Mouse (Mus musculus) frontal cortex, postnatal 14 days (tissue): ENCODE data around the gene Crygs.

Source experiments
- DNase-seq, 2 experiments: peaks; one replicate each; pipeline ENCODE4 v3.0.0; 2022; ENCODE audit warnings: low spot score in 2 of 2

Crygs gene

DNA sequence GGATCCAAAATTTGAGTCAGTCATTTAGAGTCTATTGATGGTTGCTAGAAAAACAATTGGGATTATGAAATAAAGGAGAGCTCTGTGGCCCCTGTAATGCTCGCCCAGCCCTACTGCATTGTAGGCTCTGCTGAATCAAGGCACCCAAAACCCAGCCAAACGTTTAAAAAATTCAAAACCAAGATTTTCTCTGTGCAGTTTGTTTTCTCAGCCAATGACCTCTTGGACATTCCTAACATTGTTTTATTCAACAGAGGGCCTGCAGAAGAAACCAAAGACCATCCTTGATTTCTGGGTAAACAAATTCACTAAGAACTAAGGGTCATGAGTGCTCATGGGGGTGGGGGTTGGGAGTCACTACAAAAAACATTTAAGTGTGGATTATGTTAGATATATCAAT, at the start of gene Crygs:
Gene Crygs, minus strand, starts transcription at position 101 of the 400 bp plus-strand sequence.
- DNase-seq = no peak

DNA sequence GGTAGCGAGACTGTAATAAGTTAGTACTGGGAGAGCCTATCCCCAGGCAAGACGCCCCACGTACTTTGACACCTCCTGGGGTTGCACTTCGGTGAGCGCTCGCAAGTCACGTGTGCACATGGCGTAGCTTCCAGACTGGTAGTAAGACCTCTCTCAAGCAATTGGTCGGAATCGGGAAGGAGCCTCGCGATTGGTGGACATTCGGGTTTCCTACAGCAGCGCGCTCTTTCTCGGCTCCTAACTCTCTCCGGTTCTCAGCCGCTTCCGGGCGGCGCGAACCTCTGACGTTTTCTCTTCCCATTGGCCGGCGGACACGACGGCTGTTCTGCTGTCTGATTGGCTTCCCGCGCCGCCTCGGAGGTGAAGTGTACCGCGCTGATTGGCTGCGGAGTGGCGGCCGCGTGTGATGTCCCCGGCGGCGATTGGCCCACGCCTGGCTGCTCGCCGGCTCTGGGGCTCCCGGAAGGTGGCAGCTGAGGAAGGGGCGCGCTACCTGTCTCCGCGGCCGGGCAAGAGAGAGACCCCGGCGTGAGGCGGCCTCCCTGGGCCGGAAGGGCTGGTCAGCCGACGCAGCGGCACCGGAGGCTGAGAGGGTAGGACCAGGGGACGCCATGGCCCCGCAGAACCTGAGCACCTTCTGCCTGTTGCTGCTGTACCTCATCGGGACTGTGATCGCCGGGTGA, 46.2 kb upstream of the Crygs start, which contains the start of the genes Tbccd1 and Dnajb11:
Gene Tbccd1, minus strand, starts transcription at position 239 of the 683 bp plus-strand sequence.
Gene Dnajb11, plus strand, starts transcription at position 415 of the 683 bp plus-strand sequence.
- DNase-seq = peak; percentile 99

DNA sequence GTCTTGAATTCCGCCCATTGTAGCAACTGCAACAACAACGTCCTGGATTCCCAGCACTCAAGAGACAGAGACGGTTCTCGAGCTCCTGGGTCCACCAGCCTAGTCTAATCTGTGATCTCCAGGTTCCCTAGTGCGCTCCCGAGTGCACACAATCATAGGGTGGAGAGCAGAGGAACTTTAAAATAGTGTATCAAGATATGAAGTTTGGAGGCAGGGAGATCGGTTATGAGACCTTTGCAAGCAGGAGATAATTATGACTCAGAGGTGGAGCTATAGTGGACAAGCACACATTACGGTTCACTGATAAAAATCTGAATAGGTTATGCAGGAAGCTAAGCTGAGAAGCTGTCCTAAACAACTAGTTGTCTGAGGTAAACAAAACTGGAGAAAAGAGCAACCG, 45.4 kb upstream of the Crygs start:
- no peak for DNase-seq

DNA sequence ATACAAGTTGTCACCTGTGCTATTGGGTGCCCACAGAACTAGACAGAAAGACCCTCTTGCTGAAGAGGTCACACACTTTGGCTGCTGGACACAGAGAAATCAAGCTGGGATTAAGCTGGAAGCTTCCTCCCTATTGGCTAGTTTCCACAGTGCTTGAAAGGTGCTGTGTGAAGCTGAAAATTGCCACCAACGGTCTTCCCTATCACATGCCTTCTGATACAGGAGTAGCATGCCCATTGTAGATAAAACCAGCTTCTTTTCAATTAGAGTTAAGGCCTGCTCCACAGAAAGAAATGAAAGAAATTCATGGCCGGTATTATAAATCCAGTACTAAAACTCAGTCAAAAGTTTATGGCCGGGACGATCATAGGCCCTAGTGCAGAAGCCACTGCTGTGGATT, 41.3 kb upstream of the Crygs start:
- no peak for DNase-seq

DNA sequence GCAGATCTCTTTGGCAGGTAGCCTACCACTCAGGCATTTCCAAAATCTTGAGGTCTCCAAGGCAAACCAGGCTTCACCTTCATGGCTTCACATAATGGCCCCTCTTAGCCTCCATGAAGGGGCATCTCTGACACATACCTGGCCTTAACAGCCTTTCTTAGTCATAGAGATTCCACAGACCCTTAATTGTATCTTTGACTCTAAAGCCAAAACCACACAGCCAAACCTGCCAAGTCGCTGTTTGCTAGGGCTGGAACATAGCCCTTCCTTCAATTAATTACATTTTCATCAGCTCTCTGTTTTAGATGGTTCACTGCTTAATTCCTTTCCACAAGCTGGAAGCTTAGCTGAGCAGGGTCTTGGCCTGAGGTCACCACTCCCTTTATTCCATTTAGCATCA, 37.0 kb upstream of the Crygs start:
- no peak for DNase-seq

DNA sequence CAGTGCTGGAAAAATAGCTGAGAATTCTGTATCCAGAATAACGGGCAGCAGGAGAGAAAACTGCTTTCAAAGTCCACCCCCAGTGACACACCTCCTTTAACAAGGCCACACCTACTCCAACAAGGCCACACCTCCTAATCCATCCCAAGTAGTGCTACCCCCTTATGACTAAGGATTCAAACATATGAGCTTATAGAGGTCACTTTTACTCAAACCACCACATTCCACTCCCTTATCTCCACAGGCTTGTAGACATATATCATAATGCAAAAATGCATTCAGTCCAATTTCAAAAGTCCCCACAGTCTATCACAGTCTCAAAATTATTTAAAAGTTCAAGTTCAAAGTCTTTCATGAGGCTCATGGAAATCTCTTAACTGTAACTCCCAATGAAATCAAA, 36.3 kb upstream of the Crygs start:
- DNase-seq = no peak

DNA sequence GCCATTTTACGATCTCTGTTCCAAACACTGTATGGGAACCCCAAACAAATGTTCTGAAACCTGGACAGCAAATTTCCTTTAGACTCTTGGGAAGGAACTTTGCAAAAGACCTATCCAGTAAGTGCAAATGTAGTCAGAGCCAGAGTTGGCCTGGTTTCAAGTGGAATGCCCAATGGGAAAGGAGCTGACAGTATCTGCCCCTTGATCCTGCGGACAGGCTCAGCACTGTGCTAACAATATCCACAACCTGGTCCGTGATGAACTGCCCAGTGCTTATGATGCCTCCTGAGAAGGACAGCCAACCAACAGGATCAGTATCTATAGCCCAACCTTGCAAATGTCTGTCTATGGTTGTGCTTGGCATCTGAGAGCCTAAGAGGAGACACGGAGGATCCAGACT, 34.1 kb upstream of the Crygs start:
- no peak for DNase-seq

DNA sequence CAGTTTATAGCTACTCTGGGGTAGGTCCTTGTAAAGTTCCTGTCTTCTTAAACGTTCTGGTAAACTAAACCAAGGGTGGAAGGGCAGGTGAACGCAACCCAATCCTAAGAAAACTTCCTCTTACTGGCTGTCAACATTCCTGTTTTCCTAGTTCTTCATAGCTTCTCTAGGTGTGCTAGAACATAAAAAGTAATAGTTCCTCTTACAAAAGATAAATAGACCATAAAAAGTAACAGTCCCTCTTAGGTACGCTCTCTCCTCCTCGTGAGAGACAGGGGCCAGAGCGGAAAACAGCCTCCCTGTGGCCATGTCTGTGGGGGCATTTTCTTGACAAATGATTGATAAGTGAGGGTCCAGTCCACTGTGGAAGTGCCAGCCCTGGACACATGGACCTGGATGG, 33.5 kb upstream of the Crygs start:
- no peak for DNase-seq

DNA sequence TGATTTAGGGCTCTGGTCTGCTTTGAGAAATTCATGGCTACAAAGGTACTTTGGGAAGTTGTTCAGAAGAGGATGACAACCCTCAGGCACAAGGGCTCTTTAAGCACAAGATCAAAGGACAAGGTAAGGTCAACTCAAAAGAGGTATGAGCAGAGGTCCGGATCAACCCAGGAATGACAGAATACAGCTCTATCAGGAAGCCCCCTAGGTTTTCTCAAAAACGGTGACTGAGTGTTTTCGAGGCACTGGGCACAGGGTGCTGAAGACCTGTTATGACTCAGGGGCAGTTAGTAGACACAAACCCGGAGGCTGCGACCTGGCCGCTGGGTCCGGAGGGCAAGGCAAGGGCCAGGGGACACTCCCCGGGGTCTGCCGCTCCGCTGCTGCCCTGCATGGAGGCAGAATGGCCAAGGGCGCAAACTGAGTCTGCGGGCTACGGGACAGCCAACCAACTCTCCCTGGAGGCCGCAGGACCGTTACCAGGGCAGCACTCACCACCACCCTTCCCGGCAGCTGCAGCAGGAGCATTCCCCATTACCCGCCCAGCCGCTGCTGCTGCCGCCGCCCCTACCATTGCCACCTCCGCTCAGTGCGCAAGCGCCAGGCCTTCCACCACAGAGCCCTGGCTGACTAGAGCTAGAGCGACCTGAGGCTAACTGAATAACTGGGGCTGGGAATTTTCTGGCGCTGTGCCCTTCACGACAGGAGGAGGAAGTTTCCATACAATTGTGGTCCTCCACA, 32.9 kb upstream of the Crygs start:
- DNase-seq = peak; percentile 53 to 68

DNA sequence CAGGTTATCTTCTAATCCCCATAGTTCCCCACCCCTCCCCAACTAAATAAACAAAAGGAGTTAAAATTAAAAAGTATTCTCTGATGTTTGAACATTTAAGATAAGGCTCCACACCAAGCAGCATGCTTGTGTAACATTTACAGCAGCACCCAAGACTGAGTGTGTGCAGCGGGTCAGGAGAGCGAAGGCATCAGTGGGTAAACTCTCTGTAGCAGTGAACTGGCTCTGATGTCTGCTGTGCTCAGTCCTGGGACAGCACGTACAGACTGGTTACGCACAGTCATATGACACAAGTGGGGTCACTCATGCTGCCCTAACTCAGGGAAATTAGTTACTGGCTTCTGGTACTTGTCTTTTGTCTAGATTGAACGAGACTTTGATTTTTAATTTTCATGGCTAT, 31.5 kb upstream of the Crygs start:
- no peak for DNase-seq

DNA sequence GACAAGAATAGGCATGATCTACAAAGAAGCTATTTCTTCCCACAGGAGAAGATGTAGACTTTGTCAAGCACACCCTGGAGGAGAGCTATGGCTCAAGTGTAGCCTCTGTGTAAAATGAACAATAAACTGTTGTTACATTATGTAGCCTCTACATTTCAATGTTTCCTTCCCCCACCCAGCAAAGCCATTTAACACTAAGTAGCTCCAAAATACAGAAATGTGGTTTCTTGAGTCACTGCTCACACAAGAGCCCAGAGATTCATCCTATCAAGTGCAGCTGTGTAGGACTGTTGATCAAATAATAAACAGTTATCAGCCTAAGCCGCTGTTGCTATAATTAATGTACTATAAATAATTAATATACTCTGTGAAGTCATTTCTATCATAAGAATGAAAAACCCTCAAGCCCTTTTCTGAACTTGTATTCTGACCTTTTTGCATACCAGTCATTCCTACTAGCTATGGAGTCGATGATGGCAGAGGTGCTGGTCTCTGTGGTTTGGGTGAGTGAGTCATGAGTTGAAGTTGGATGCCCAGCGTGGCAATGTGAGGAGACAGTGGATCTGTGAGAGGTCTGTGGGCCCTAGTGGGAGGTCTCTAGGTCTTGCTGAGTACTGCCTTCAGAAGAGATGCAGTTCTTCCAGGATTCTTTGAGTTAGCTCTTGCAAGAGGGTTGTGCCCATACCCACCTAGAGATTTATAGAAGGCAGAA, 27.9 kb upstream of the Crygs start:
- no peak for DNase-seq

DNA sequence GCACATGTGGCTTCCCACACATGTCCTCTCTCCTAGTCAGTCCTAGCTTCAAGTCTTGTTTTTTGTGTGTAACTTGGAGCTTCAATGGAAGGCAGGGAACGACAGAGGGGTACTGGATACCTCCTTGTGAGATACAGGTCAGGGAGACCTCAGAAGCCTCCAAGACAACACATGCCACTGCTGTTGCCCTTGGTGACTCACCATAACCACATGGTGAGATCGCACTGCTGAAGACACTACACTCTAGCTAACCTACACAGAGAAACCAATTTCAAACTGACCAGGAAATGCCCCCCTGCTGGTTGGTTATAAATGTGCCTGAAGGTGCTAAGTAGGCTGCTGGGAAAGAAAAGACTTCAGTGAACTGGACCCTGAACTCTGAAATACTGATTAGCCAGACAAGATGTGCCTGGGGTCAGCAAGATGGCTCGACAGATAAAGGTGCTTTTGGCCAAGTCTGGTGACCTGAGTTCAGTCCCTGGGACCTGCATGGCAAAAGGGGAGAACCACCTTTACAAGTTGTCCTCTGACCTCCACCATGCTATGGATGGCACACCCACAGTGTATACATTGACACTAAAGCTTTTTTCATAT, 21.7 kb upstream of the Crygs start:
- DNase-seq = no peak

DNA sequence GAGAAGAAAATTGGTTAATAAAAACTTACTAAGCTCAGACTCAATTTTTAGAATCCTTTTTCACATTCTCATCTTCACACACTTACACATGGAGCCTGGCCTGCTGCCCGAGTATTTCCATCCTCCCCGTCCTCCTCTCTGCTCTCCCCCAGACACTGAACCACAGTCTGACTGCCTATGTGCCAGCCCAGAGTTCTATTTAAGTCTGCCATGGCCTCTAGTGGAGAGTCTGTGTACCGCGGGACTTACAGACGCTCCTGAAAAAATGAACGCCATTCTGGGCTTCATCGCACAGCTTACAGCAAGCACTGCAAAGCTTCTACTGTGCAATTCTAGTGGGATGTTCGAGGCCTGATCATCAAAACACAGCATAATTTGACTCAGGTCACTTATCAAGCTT, 9.4 kb upstream of the Crygs start:
- peak; percentile 25 to 36 for DNase-seq

DNA sequence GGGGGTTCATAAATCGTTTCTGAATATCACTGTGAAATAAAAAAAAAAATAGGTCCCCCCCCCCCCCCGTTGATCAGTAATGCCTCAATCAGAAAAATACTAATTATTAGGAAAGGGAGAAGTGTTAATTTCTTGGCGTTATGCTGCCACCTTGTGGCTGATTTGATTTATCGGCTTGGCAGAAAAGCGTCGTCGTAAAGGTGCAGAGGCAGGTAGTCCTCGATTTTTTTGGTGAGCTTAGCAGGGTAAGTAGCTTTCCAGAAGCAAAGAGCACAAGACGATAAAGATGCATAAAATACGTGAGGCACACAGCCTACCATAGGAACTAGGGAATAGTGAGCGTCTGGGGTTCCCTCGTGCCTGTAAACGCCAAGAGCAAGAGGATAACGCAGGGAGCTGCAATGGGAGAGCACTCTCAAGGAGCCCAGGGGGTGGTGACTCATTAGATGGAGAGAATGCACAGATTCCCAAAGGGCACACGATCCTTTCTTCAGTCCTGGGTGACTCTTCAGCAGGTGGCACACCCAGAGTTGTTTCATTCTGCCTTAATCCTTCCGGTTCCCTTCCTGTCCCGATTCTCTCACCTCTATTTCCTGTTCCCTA, 3.8 kb downstream of the Crygs start:
- peak in 1 of 2 experiments; percentile 56 for DNase-seq

DNA sequence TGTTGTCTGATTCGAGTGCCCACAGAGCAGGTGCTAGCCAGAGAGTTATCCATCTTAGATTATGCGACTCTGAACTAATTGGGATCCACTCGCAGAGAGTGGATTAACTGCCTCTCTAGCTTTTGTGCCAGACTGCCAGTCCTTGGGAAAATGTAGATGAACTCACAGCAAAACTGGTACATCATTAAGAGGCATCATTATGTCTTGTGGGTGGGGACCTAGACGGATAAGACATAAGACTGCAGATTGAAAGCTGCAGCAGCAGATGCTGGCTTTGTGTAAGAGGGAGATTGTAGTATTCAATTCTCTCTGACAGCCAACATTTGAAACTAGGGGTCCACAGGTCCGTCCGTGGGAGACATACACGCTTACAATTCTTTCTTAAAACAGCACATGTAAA, 8.6 kb downstream of the Crygs start:
- no peak for DNase-seq

DNA sequence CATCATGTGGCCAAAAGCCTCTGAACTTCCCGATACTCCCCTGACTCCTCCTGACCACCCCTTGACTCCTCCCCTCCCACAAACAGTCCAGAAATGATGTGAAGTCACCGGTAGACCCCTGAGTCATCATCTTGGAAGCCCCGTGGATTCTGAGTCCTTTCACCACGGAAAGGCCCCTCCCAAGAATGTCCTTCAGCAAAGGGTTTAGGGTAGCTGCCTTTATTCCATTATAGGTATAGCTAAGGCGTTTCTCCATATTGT, 10.6 kb downstream of the Crygs start:
- DNase-seq = no peak

DNA sequence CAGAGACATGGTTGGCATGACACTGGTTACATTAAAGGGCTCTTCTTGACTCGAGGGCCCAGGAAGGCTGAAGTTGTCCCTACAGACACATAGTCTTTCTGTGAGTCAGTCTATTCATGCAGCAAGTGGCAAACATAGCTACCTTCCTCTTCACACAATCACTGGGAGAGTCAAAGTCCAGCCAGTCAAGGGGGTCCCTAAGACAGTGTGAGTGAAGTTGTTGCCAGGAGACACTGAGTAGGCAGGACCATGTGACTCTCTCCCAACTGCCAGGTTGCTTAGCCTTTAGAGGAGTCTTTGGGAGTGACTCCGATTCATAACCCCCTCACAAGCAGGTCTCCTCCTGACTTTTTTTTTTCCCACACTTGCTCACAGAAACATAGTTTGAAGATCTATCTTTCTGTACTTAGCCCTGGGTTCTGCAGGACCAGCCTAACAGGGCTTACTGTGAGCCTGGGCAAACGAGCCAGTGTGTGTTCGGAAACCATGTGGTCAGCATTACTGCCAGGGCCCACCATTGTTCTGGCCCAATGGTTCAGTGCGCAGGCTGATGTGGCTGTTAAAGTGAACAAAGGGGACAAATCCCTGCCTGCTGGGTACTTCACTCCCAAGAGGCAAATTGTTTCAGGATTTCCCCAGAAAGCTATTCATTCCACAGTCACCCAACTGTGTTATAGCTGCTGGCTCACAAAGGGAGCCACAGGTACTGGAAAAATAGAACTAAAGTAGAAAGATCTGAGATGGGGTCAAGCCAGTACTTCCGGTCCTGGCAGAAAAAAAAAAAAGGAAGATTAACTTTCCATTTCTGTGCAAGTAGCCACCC, 11.1 kb downstream of the Crygs start:
- no peak for DNase-seq

DNA sequence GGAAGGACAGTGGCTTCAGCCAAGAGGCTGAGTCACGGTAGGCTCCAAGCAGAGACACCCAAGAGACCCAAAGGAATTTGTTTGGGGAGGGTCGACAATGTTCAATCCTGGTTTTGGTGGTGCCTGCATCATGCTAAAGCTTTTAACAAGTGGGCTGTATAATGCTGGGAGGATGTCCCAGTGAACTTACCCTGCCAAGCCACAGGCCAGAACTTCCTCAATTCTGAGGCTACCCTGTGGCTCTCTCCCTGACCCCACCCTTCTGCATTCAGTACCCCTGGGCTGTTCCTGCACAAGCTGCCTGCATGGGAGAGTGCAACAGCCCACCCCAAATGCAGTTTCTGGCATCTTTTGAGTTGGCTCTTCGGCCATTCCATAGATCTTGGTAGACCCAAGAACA, 12.9 kb downstream of the Crygs start:
- DNase-seq = no peak

DNA sequence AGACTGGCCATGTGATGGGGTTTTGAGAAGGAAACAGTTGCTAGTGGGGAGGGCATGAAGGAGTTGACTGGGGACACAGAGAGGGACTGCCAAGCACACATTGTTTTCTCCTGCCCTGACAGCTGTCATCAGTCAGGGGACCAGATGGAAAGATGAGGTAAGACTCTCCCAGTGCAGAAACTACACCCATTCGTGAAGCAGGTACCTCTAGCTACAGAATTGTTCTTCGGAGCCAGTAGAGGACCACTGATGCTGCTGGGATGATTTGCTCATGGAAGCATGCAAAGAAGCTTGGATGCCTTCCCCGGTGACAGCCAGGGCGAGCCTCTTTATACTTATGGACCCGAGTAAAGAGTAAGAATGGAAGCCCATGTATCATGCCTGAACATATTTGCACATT, 13.9 kb downstream of the Crygs start:
- DNase-seq = no peak

DNA sequence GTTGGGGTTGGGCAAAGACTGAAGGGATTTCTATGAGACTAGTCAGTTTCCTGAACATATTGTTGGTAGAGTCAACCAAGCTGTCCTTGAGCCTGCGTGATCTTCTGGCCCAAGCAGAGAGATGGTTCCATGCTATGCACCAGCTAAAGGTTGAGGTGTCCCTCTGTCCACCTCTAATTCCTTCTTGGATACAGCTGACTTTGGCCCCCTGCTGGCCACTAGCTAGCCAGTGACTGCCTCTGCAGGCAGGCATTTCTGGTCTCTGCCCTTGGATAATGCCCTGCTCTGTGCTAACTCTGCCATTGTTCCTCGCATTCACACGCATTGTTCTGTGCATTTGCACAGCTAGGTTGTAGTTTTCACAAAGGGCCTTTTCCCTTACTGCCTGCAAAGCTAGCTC, 15.9 kb downstream of the Crygs start:
- DNase-seq = no peak

DNA sequence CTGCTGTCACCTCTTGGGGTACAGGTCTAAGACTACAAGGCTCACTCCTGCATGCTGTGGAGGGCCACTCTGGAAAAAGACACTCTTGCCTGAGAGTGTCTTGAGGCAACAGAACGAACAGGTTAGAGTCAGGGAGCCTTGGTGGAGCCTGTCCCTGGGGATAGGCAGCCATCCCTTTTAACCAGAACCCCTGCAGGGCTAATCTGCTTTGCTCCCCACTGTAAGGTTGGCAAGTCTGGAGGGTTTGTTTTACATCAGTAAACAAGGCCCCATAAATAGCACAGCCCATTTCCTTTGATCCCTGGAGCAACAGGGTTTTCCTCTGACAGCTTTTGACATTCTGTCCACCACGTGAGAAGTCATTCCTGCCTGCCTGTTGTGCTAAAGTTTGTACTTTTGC, 20.1 kb downstream of the Crygs start:
- DNase-seq = no peak
